Mouse (Mus musculus) olfactory bulb, adult 2 months (tissue): ENCODE measurements around the gene Tusc2.

Experiments
- CTCF ChIP-seq: fragments of 200-500 bp; IDR thresholded peaks from 2 replicates; pipeline ENCODE4 v1.5.1; 2012; ENCODE audit warnings: low read depth, mild to moderate bottlenecking, low read length, moderate library complexity; ENCODE audit not compliant: insufficient read depth
- POLR2A ChIP-seq: fragments of 200-500 bp; IDR thresholded peaks from 2 replicates; pipeline ENCODE4 v1.6.1; 2012; ENCODE audit warnings: mild to moderate bottlenecking, low read depth, low read length, moderate library complexity; ENCODE audit not compliant: insufficient read depth

DNA sequence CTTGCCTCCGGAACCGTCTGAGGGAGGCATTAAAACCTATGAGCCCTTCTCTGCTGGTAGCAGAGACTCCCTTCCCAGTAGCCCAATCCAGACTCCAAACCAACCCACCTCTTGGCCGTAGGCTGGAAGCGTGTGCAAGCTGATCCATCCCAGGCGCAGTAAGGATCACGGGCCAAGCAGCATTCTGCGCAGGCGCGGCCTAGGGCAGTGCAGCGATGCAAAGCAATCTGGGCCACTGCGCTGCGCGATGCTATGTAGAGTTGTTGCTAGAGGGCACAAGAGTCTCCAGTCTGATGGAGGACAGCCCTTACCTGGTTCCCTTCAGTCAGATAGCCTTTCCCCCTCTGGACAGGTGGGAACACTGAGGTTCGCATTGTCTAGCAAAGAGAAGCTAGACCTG, 36.8 kb downstream of the Tusc2 start:
- TF ChIP-seq CTCF = no peak
- TF ChIP-seq POLR2A = no peak
